Mouse (Mus musculus) stomach, postnatal 0 days (tissue): ENCODE measurements around the gene AW011738. TPM values are rescaled to one million over a fixed set of nuclear protein-coding genes. Genes with fewer than 3 reads are reported as not detected.

Source experiments
- ATAC-seq: fragments of 200-750 bp; cut with Nextera tagmentation; 2 replicates; pipeline ENCODE4 v1.8.0; 2017; ENCODE audit not compliant: low FRiP score, low TSS enrichment
- DNase-seq: peaks from one replicate; pipeline ENCODE4 v3.0.0-alpha.2; 2016; ENCODE audit warnings: low spot score
- H3K27ac ChIP-seq: fragments of 300-500 bp; sonication (generic); replicated peaks from 2 replicates; pipeline ENCODE4 v1.5.1; 2014; ENCODE audit warnings: mild to moderate bottlenecking, control low read depth
- H3K27me3 ChIP-seq: fragments of 300-500 bp; sonication (generic); 2 replicates; pipeline ENCODE4 v1.6.1; 2014; ENCODE audit warnings: low read length; ENCODE audit not compliant: control insufficient read depth, insufficient read depth
- H3K36me3 ChIP-seq: fragments of 300-500 bp; sonication (generic); 2 replicates; pipeline ENCODE4 v1.6.1; 2014; ENCODE audit warnings: low read length, mixed read lengths; ENCODE audit not compliant: control insufficient read depth, insufficient read depth
- H3K4me1 ChIP-seq: fragments of 300-500 bp; sonication (generic); replicated peaks from 2 replicates; pipeline ENCODE4 v1.6.1; 2014; ENCODE audit warnings: antibody characterized with exemption; ENCODE audit not compliant: control insufficient read depth, insufficient read depth
- H3K4me2 ChIP-seq: fragments of 300-500 bp; sonication (generic); replicated peaks from 2 replicates; pipeline ENCODE4 v1.6.1; 2014; ENCODE audit warnings: low read depth, mild to moderate bottlenecking, control low read depth, moderate library complexity
- H3K4me3 ChIP-seq: fragments of 300-500 bp; sonication (generic); 2 replicates; pipeline ENCODE4 v1.5.1; 2014; ENCODE audit warnings: low read depth, low read length, control low read depth
- H3K9ac ChIP-seq: fragments of 300-500 bp; sonication (generic); 2 replicates; pipeline ENCODE4 v1.6.1; 2014; ENCODE audit warnings: mild to moderate bottlenecking, low read length, control low read depth, mixed read lengths
- H3K9me3 ChIP-seq: fragments of 300-500 bp; sonication (generic); 2 replicates; pipeline ENCODE4 v1.6.1; 2016; ENCODE audit warnings: low read length; ENCODE audit not compliant: control insufficient read depth
- CTCF ChIP-seq: IDR thresholded peaks from 2 replicates; pipeline ENCODE4 v1.5.1; 2016; ENCODE audit warnings: antibody characterized with exemption, low read depth, mild to moderate bottlenecking, moderate library complexity
- EP300 ChIP-seq: optimal IDR thresholded peaks from 2 replicates; pipeline ENCODE3; 2016; ENCODE audit warnings: antibody characterized with exemption
- WGBS: fragments of 180-500 bp; shearing (Covaris S2); extraction: QIAGEN DNeasy Blood & Tissue Kit; methylation state at CpG from one replicate; pipeline ENCODE4 v1.1.7; 2014; 5-methylcytosine and 5-hydroxymethylcytosine counted together
- polyA plus RNA-seq: library from polyadenylated mRNA; unstranded; fragments of >200 nt; fragmentation: Nextera tagmentation; extraction: Ambion mirVana; gene quantifications from 2 replicates; pipeline ENCODE4 v1.2.1, GENCODE M21; 2015

Gene AW011738
- polyA plus RNA-seq: 1.2 and 1.6 TPM in 2 replicates

DNA sequence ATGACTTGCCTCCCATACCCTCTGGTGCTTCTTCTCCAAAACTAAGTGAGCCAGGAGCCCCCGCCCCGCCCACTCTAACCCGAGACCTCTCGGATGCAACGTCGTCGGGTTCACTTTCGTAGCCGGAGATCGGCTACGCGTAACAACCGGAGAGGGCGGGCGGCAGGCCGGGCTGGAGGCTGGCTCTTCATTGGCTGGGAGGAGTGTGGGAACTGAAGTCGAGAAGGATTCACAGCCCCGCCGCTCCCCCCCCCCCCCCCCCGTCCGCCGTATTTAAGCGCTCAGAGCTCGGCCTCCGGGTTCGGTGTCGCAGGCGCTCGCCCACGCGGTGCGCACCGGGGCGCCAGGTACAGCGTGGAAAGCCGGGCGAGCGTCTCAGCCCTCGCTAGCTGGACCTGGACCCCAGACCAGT lies at the start of gene AW011738:
TSS of gene AW011738 (plus strand) at position 304 of the 412 bp plus-strand sequence.
- DNase-seq (peak; percentile 57), ATAC-seq (peak; percentile 76)
- no peak for TF ChIP-seq EP300
- no peak for TF ChIP-seq CTCF
- peak within 1 kb of the TSS; percentile 69 for H3K9ac ChIP-seq
- peak within 1 kb of the TSS; percentile 54 for H3K4me3 ChIP-seq
- under 1% methylated on average over 27 of the region's 39 CpGs for WGBS
- H3K9me3 ChIP-seq: no peaks in the 10 kb centered on the region
- no peaks in the 10 kb centered on the region for H3K27me3 ChIP-seq
- H3K36me3 ChIP-seq: no peaks in the 10 kb centered on the region
- H3K4me2 ChIP-seq: peak within 1 kb of the TSS; percentile 92
- peaks cover 5% of the 10 kb centered on the region; the same call in 1 of the 2 replicates for H3K4me1 ChIP-seq
- H3K27ac ChIP-seq: peak within 1 kb of the TSS; percentile 69

DNA sequence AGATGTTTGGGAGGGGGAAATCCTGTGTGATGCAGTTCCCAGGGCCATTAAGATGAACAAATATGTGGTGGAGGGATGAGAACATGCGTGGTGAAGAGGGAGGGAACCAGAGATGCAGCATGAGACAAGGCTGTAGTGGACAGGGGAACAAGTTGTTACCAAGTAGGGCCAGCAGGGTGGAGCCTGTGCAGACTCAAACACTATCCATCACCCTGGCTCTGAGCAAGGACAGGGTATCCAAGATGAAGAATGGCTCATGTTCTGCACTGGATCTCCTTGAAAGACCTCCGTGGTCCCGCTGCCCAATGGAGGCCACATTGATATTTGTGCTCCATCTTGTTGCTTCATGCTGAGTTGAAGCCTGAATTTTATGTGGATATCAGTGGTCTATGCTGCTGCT lies 48.3 kb upstream of the AW011738 start:
- DNase-seq: no peak
- no peak overlapping the region for H3K9ac ChIP-seq
- H3K4me1 ChIP-seq: no peaks in the 10 kb centered on the region
- ATAC-seq: no peak
- H3K4me2 ChIP-seq: no peak overlapping the region
- WGBS: 94% methylated on average over 3 of the region's 3 CpGs
- H3K27me3 ChIP-seq: no peaks in the 10 kb centered on the region
- no peak overlapping the region for H3K4me3 ChIP-seq
- no peak overlapping the region for H3K27ac ChIP-seq
- TF ChIP-seq CTCF (no peak), EP300 (no peak)
- no peaks in the 10 kb centered on the region for H3K36me3 ChIP-seq
- no peaks in the 10 kb centered on the region for H3K9me3 ChIP-seq

DNA sequence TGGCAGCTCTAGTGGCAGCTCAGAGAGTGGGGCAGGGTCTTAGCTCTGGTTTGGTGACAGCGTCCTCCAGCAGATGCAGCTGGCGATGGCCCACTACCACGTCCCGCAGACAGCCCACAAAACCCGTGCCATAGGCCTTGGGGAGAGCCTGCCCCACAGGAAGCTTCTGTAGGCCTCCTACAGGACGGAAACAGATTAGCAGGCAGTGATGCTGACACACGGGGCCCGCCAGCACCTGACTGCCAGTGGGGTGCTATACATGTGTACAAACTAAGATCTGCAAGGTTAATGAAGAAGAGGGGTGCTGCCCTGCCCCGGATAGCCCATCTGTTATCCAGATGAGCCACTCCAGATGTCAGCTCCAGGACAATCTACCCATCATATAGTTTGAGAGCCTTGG lies 36.6 kb upstream of the AW011738 start:
- H3K4me2 ChIP-seq: no peak overlapping the region
- no peak overlapping the region for H3K4me3 ChIP-seq
- H3K9ac ChIP-seq: no peak overlapping the region
- DNase-seq (no peak), ATAC-seq (no peak)
- no peak overlapping the region for H3K27ac ChIP-seq
- no peaks in the 10 kb centered on the region for H3K4me1 ChIP-seq
- no peaks in the 10 kb centered on the region for H3K9me3 ChIP-seq
- 88% methylated on average over 9 of the region's 9 CpGs for WGBS
- no peaks in the 10 kb centered on the region for H3K27me3 ChIP-seq
- peak; percentile 49 for TF ChIP-seq CTCF
- no peak for TF ChIP-seq EP300
- H3K36me3 ChIP-seq: peaks cover 37% of the 10 kb centered on the region

DNA sequence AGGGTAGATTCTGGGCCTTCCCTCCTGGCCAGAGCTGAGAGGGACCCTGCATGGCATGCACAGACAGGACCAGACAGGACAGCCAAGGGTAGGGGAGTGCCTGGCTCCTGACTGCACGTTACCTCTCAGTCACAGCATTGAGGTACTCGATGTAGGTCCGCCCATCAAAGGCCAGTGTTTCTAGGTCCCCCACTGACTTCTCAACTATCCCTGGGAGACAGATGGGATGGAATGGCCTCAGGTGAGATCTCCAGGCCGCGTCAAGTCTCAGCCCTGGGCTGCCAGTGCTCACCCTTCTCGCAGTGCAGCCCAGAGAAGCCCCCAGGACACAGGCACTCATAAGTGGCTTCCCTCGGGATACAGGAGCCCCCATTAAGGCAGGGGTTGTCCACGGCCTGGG lies 34.5 kb upstream of the AW011738 start:
- H3K36me3 ChIP-seq: peaks cover 45% of the 10 kb centered on the region
- no peak overlapping the region for H3K9ac ChIP-seq
- no peaks in the 10 kb centered on the region for H3K27me3 ChIP-seq
- TF ChIP-seq EP300: no peak
- no peak for TF ChIP-seq CTCF
- 85% methylated on average over 8 of the region's 8 CpGs for WGBS
- H3K4me3 ChIP-seq: no peak overlapping the region
- no peak for ATAC-seq
- no peak for DNase-seq
- H3K27ac ChIP-seq: no peak overlapping the region
- H3K9me3 ChIP-seq: no peaks in the 10 kb centered on the region
- no peak overlapping the region for H3K4me2 ChIP-seq
- no peaks in the 10 kb centered on the region for H3K4me1 ChIP-seq

DNA sequence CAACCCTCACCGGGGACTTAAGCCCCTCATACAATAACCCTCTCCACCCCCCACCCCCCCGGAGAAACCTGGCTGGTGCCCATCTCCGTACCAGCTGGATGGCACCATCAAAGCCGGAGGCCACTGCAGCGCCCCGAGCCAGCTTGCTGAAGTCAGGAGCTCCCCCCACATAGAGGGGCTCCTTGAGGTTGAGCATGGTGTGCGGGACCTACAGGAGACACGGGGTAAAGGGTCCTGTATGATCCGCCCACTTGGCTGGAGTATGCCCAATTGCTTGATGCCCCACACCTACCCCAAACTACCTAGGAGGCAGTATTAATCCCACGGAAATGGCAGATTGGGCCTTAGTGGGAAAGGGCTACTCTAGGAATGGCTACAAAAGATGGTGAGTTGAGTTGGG lies 34.0 kb upstream of the AW011738 start:
- ATAC-seq (no peak), DNase-seq (no peak)
- 94% methylated on average over 10 of the region's 10 CpGs for WGBS
- no peaks in the 10 kb centered on the region for H3K27me3 ChIP-seq
- H3K4me3 ChIP-seq: no peak overlapping the region
- no peak overlapping the region for H3K27ac ChIP-seq
- H3K9me3 ChIP-seq: no peaks in the 10 kb centered on the region
- no peak overlapping the region for H3K9ac ChIP-seq
- no peaks in the 10 kb centered on the region for H3K4me1 ChIP-seq
- no peak overlapping the region for H3K4me2 ChIP-seq
- TF ChIP-seq CTCF (no peak), EP300 (no peak)
- H3K36me3 ChIP-seq: peaks cover 46% of the 10 kb centered on the region

DNA sequence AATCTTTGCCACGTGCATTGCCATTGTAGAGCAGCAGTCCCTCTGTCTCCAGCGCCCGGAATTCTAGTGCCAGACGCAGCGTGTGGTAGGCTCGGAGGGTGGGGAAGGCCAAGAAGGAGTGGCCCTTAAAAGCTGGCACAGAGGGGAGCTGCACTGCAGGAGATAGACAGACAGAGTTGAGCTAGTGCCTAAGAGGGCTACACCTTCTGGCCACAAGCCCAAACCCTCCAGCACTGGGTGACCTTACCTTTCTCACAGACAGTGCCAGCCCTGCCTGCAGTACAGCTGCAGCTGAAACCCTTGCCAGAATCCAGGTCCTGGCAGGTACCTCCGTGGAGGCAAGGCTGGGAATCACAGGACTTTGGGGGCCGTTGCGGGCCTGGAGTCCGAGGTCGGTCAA lies 31.3 kb upstream of the AW011738 start:
- ATAC-seq (no peak), DNase-seq (no peak)
- 89% methylated on average over 11 of the region's 11 CpGs for WGBS
- Histone ChIP-seq H3K27ac (no peak overlapping the region), H3K4me1 (no peaks in the 10 kb centered on the region), H3K4me3 (no peak overlapping the region), H3K27me3 (no peaks in the 10 kb centered on the region), H3K4me2 (no peak overlapping the region), H3K9ac (no peak overlapping the region), H3K36me3 (peaks cover 50% of the 10 kb centered on the region), H3K9me3 (no peaks in the 10 kb centered on the region)
- TF ChIP-seq CTCF (no peak), EP300 (no peak)
